Mouse (Mus musculus) embryo, embryonic 10.5 days (tissue): ENCODE data around the gene Snx21.

Experiments
- DNase-seq: peaks from one replicate; pipeline ENCODE4 v3.0.0-alpha.2; 2015; ENCODE audit warnings: low spot score

Gene Snx21

DNA sequence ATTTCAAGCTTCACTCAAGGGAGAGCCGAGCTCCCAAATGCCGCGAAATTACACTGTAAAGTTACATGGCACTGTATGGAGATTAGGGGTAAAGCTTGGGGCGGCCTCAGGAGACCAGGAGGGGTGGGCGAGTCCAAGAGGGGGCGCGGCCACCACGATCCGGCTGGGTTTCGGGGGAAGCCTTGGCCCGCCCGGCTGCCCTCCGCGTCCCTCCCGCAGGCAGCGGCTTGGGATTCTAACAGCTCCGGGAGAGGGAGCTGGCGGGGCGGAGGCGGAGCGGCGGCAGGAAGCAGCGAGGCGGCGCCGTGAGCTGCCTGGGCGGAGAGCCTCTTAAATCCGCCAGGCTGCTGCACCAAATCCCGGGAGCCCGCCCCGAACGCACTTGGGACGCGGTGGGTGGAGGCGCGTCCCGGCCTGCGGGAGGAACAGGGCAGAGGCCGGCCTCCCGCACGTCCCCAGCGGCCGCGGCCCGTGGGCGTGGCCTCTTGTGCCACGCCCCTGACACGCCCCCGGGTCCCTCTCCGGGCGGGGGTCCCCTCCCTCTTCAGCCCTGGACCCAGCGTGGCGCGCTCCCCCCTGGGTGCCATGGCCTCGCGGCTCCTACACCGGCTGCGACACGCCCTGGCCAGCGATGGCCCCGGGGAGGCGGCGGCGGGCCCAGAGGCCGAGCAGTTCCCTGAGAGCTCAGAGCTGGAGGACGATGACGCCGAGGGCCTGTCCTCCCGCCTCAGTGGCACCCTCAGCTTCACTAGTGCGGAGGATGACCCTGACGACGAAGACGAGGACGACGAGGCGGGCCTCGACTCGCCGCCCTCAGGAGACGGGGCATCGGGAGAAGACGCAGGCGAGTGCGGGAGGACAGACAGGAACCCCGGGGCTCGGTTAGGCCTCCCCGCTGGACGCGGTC, at the start of gene Snx21:
Gene Snx21 (plus strand): TSS at position 343 of the 907 bp plus-strand sequence.
- peak; percentile 89 for DNase-seq

DNA sequence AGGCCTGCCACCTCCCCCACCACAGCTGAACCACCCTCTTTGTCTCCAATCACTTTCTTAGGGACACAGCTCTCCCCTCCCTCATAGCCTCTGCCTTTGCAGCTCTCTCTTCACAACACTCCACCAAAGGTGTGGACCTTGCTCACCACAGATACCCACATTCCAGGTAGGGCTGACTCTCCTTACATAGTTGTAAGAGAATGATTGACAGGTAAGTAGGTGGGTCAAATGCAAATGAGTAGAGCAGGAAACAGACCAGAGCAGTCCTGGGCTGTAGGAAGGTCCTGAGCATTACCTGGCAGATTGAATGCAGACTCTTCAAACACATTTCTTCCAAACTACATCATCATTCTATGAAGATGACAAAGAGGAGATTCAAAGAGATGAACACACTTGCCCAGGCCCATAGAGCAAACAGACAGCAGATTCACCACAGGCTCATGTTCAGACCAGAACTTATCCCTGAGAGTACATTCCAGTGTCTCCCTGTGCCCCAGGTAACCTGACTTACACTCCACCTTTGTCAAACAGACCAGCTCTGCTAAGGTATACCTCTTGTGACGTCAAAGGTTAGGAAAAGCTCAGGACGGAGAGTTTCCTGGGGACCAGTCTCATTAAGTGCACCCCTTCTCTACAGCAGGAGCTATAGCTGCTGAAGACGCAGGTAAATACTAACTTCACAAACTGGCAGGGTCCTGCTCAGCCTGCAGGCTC, 48.1 kb upstream of the Snx21 start:
- DNase-seq: no peak

DNA sequence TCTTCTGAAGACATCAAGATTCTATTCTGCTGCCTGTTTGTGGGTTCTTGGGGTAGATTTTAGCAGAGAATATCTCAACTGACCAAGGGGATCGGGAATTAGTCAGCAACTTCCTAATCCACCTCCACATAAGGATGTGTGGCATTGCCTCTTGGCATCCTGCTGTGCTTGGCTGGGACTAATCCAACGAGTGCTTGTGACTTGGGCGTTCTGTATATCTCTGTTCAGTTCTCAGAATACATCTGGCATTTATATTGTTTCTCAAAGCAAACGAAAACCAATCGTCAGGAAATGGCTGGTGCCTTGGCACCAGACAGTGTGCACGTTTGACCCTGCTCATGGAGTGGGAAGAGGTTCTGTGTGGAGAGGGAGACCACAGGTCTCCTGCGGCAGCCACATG, 45.7 kb upstream of the Snx21 start:
- no peak for DNase-seq

DNA sequence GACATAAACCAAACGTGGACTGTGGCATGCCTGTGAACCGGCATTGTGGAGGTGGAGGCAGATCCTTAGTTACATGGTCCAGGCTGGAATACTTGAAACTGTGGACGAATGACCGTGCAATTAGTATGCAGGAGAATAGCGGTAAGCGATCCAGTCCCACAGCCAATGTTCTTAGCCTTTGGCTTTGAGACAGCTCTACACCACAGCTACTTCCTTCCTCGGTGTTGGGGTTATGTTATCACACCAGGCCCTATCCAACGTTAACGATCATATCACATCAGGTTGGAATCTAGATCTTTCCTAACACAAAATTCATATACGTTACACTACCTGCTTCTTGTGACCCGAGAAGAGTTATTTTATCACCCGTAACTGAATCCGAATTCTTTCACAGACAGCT, 40.6 kb upstream of the Snx21 start:
- no peak for DNase-seq

DNA sequence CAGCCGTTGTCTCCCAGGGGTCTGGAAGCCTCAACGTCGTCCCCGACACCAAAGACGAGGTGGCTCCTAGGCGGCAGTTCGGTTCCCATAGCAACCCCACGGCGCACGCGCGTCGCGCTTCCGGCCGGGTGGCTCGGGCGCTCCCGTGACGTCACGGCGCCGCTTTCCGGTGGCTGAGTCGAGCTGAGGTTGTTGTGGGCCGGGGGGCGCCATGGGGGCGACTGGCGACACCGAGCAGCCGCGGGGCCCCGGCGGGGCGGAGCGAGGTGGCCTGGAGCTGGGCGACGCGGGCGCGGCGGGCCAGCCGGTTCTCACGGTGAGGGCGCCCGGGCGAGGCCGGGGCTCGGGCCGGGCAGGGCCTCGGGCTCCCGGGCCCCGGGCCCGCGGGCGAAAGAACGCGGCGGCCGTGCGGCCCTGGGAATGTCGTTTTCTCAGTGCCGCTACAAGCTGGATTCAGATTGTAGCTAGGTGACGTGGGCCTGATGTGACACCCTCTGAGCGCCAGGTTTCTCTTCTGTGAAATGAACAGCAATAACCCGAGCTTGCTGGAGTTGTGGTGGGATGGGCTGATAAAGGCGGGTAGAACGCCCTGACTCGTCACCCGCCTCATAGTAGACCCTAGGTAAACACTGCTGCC, 39.7 kb upstream of the Snx21 start, which contains the start of the genes Wfdc3 and Dnttip1:
Gene Wfdc3 (minus strand): TSS at position 89 of the 637 bp plus-strand sequence.
Gene Dnttip1 (plus strand): TSS at position 141 of the 637 bp plus-strand sequence.
- DNase-seq: peak; percentile 94

DNA sequence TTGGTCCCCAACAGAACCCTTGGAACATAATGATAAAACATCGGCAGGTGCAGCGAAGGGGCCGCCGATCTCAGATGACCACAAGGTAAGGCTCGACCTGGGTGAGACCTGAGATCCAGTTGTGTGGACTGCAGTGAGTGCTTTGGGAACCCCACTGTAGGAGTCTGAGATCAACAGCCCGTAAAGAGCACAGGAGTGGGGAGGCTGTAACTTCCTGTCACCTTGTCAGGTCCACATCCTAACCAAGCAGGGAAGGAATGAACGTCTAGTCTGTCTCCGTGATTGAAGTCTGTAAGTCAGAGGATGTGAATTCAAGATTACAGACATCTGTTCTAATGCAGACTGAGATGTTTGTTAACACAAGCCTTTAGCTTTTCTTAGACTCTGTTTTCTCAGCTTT, 38.9 kb upstream of the Snx21 start:
- no peak for DNase-seq

DNA sequence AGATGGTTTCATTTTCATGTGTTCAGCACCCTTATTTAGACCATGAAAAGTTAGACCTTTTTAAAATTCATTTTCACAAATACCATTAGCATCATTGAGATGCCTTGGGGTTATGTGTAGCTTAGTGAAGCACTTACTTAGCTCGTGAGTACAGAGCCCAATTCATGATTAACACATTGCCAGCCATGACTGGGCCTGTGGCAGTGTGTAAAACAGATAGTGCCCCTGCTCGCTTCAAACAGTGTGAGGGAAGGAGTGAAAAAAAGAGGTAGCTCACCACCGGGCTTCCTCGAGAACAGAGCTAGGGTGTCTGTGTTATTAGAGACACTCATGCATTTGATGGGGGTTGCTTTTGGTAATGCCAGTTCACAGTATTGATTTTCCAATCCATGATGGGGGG, 37.4 kb upstream of the Snx21 start:
- no peak for DNase-seq

DNA sequence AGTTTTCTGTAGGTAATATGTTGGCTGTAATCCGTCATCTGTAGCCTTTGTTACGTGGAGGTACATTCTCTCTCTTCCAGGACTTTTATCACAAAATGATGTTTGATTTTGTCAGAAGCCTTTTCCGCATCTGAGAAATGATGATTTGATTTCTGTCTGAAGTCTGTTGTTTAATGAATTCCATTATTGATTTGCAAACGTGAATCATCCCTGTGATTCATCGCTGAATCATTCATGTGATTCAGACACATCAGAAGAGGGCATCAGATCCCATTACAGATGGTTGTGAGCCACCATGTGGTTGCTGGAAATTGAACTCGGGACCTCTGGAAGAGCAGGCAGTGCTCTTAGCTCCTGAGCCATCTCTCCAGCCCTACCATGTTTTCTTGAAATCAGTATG, 36.6 kb upstream of the Snx21 start:
- DNase-seq: no peak

DNA sequence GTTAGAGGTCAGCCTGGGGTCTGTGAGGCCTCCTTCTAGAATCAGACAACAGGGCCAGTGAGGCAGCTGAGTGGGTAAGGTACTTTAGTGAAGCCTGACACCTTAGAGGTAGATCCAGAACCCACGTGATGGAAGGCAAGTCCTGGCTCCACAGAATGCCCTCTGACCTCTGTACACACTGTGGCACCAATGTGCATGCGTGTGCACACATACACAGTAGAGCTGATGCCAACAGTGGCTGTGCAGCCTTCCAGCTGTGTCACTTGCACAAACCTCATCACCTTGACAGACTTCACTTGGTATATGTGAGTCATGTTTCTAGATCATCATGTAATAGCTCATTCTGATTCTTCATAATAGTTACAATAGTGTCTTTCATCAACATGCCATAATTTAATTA, 33.2 kb upstream of the Snx21 start:
- DNase-seq: no peak

DNA sequence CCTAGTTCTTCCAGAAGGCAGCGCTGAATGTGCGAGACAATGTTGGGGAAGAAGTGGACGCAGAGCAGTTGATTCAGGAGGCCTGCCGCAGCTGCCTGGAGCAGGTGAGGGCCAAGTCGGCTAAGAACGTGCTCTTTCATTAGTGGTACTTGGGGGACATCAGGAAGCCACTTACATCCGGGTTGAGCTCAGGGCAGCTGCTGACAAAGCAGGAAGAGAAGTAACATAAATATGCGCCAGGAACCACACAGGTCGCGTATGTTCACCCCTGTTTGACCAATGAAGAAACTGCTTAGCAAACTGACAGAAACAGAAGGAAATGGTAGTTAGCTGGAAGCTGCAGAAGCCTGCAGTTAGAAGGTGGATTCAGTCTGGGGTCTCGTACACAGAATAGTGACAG, 31.5 kb upstream of the Snx21 start:
- DNase-seq: no peak

DNA sequence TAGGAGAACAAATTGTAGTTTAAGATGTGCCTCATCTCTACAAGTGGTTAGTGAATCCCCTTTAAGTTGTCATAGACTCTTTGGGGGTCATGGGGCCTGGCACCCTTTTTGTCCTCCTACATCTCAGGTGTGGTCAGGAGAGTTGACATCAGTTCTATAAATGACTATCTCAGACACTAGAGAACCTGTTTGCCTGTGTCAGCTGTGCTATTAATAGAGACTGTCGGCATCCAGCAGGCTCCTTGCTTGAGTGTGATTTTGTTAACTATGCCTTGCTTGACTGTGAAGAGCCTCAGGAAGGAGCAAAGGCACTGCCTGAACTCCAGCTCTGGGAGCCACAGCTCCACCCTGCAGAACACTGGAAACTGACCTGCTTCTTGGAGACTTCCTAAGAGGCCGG, 30.8 kb upstream of the Snx21 start:
- DNase-seq: no peak

DNA sequence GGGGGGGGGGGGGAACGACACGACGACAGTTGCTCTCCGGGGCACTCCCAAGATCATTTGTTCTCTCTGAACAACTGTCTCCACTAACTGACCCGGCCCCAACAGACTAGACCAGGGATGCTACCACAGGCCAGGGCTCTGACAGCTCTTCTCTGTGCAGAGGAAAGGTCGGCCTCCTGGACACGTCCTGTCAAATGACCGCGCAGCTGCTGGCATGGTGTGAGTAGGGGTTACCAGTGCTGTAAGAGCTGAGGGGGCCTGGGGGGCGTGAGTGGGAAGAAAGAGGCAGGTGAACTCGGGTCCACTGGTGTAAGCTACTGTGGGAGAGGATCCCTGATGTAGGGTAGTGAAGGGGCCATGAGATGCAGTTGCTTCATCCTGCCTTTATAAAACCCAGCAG, 27.8 kb upstream of the Snx21 start:
- no peak for DNase-seq

DNA sequence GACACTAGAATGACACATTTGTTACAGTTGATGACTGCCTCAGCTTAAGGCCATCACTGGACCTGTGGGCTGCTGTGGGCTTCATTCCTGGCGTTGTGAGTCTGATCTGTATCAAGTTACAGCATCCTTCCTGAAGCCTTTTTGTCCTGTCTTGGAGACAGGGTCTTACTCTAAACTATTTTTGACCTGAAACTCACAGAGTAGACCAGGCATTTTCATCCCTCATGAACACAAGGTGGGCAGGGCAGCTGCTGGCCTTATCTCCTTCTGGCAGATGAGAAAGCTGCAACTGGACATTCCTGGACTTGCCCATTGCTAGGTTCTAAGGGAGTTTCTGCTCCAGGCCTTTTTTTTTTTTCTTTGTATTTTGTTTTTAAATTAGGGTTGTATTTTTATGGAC, 26.9 kb upstream of the Snx21 start:
- DNase-seq: no peak

DNA sequence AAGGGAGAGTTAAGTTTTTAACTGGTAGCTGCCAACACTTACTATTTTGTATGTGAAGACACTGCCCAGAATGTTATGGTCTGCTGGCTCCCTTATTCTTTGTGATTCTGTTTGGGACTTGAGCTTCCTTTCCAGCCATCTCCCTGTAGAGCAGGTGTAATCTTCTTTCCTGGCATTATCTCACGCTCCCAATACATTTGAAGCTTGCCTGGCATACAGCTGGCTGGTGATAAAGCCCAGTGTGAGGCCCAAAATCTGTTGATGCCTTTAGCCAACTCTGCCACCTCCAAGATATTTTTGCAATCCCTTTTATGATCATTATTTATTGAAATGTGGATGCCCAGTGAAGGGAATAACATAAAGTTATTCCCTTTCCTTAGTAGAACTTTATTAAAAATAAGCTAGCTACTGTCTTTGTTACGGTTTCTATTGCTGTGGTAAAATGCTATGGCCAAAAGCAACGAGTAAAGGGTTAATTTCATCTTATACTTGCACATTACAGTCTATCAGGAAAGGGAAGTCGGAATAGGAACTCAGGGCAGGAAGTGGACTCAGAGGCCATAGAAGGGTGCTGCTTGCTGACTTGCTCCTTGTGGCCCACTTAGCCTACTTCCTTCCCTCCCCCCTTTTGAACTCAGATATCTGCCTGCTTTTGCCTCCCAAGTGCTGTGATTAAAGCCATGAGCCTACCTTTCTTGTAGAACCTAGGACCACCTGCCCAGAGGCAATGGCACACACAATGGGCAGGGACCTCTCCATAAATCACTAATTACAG, 25.4 kb upstream of the Snx21 start:
- DNase-seq: no peak

DNA sequence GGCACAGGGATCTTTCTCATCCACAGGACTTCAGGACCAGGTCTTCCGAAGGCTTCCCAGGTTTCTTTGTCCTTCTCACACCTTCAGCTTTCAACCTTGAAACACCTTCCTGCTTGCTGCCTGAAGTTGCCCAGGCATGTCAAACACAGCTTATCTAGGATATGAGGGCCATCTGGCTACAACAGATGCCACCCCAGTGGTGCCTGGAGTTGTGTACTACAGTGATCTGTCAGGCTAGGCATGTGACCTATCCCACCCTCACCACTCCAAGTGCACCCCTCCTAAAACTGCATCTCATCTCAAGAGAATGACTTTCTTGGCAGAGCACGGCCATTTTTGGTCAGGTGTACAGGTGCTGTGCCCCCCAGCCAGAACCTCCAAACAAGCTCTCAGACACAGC, 24.1 kb upstream of the Snx21 start:
- no peak for DNase-seq

DNA sequence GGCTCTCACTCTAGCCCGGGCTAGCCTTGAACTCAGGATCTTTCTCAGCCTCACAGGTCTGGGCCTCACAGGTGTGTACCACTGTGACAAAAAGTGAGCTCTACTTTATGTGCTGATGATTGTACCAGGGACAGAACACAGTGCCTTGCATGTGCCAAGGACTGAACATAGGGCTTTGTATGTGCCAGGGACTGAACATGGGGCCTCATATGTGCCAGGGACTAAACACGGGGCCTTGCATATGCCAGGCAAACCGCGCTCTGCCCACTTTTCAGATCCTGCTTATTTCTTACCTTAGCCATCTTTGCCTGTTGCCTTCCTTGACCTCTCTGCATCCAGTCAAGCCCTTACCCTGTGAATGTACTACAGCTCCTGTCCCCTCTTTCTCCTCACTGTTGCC, 23.7 kb upstream of the Snx21 start:
- DNase-seq: no peak

DNA sequence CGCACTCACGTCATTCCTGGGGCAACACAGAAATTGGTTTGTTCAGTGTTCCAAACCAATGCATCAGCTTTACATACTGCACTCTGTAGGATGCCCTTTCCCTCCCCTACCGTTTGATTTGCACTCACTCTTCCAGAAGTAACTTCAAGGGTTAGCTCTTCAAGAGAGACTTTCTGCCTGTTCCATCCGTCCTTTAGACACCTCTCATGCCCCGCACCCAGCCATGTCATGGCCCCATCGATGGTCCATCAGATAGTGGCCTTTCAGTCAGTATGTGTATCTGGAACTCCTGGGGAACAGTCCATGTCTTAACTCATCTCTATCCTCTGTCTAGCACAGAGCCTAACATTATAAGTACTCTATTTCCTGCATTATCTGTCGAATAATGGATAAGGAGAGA, 23.0 kb upstream of the Snx21 start:
- no peak for DNase-seq

DNA sequence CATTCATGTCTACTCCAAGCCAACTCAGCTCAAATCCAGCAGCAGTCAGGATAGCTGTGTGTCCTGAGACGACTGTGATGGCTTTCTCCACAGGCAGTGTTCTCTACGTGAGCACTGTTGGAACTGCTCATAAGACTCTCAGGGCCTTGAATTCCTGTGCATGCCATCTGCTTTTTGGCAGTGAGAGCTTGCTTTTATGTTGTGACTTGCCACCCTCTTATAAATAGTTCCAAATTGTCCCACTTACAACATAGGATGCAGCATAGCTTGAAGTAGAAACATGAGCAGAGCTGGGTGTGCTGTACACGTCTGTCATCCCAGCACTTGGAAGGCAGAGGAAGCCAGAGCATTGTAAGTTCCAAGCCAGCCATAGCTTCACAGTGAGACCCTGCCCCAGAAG, 19.8 kb upstream of the Snx21 start:
- no peak for DNase-seq

DNA sequence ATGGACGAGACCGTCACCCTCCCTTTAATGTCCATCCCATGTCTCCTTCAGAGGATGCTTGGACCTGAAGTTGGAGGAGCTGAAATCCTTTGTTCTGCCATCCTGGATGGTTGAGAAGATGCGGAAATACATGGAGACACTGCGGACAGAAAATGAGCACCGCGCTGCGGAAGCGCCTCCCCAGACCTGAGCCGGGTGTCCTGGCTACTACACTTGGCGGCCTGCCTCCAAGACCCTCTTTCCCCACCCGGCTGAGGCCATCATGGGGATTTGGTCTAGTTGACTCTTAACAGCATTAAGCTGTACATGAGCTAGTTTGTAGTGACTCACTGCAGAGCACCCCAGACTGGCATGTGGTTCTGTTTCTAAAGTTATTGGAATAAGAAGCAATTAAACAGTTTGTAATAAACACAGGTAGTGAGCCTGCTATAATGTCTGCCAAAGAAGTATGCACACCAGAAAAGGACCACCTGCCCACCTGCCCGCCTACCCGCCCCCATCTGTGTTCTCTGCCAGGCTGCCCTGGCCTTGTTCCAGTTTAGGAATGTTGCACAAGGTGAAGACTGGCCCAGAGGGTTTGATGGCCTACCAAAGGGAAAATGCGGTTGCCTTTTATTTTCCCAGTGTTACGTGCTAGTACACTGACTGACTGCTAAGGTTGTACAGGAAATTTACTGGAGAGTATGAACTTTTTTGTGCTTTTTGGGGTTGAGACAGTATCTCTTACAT, 17.6 kb upstream of the Snx21 start:
- no peak for DNase-seq

DNA sequence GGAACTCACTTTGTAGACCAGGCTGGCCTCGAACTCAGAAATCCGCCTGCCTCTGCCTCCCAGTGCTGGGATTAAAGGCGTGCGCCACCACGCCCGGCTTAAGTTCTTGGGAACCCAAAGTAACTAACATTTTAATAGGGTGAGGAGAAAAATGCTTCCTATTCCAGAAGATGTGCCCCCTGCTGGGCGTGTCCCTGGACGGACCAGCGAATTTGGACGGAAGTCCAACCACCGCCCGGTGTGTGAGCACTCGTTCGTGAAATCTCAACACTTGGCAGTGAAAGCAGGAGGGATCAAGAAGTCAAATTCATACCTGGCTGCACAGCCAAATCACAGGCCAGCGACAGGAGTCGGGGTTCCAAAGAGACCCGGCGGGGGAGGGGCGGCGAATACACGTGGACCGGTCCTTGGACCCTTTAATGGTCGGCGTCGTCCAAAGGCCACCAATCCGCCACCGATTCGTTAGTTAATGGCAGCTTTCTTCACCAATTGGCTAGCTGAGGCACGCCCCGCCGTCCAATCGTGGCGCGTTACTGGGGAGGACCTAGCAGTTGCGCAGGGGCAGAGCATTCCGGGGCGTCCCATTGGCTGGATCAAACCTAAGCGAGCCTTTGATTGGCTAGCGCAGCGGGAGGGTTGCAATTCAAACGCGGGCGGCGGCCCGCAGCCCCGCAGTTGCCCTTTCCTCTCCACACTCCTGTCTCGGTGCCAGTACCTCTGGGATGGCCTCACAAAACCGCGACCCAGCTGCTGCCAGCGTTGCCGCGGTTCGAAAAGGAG, 16.2 kb upstream of the Snx21 start, which contains the start of gene Ube2c:
Gene Ube2c (plus strand): TSS at position 641 of the 780 bp plus-strand sequence.
- peak; percentile 100 for DNase-seq
